Mouse (Mus musculus) G1E (cell line): ENCODE data around the gene Coro2b.

Source experiments
- CTCF ChIP-seq: IDR thresholded peaks from 2 replicates; pipeline ENCODE4 v1.5.1; 2012; ENCODE audit warnings: low read depth, low read length, inconsistent platforms, mixed read lengths
- GATA1 ChIP-seq: IDR thresholded peaks from 2 replicates; pipeline ENCODE4 v1.6.1; 2012; ENCODE audit warnings: borderline replicate concordance, low read length, inconsistent platforms, mixed read lengths
- GATA2 ChIP-seq: IDR thresholded peaks from 2 replicates; pipeline ENCODE4 v1.6.1; 2012; ENCODE audit warnings: low read depth, low read length, inconsistent platforms, borderline replicate concordance
- POLR2AphosphoS5 ChIP-seq: IDR thresholded peaks from 2 replicates; pipeline ENCODE4 v1.6.1; 2012; ENCODE audit warnings: low read depth, low read length, inconsistent platforms; ENCODE audit not compliant: insufficient replicate concordance
- TAL1 ChIP-seq: conservative IDR thresholded peaks from 2 replicates; pipeline ENCODE4 v1.6.1; 2012; ENCODE audit warnings: low read depth, low read length, inconsistent platforms, mixed read lengths

DNA sequence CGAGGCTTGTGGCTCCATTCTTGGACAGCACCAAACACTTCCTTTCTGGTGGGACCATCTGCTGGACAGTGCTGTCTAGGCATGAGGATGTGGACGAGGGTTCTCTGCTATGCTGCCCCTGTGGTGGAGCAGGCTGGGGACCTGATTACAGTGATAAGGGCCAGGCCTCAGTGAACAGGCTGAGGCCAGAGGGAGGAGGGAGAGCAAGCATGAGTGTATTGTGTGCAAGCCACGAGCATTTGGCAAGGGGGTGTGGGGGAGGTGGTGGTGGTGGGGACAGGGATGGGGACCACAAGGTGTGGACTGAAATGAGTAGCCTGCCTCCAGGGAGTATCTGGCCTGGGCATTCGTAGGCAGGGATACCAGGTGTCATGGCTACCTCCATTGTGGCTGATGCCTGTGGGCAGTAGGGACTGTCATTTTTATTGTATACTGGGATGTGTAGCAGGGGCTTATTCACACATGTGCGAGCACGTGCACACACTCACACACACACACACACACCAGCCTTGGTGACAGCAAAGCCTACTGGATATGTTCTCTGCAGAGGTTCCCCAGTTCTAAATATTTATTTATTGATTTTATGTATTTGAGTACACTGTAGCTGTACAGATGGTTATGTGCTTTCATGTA is 166.1 kb downstream of the Coro2b start:
- no peak for TF ChIP-seq TAL1
- TF ChIP-seq CTCF = no peak
- no peak for TF ChIP-seq GATA2
- no peak for TF ChIP-seq GATA1
- TF ChIP-seq POLR2AphosphoS5 = no peak
